Mouse (Mus musculus) heart, embryonic 16.5 days (tissue): ENCODE measurements at regions not wholly inside any gene's neighbourhood (a gene's known extent, or its start where the extent isn't known, plus 50 kb on each side); places are given as distances from the start of the nearest gene placed in this dataset.
"Not testable (repeated sequence)": the region's sequence is repeated elsewhere in the genome, so short reads cannot be mapped to it uniquely, and the experiment has no call there.

Experiments
- ATAC-seq: fragments of 200-750 bp; cut with Nextera tagmentation; replicated peaks from 2 replicates; pipeline ENCODE4 v1.8.0; 2017; ENCODE audit warnings: moderate number of reproducible peaks; ENCODE audit not compliant: insufficient read depth, low FRiP score; ENCODE audit errors: extremely low read depth
- H3K27ac ChIP-seq: fragments of 300-500 bp; sonication (generic); 2 replicates; pipeline ENCODE4 v1.5.1; 2014; ENCODE audit warnings: mild to moderate bottlenecking, low read length, control low read depth, moderate library complexity
- H3K27me3 ChIP-seq: fragments of 300-500 bp; sonication (generic); 2 replicates; pipeline ENCODE4 v1.6.1; 2014; ENCODE audit warnings: low read length, mixed read lengths; ENCODE audit not compliant: control insufficient read depth, insufficient read depth
- H3K36me3 ChIP-seq: fragments of 300-500 bp; sonication (generic); 2 replicates; pipeline ENCODE4 v1.6.1; 2014; ENCODE audit not compliant: control insufficient read depth, insufficient read depth
- H3K4me1 ChIP-seq: fragments of 300-500 bp; sonication (generic); 2 replicates; pipeline ENCODE4 v1.6.1; 2014; ENCODE audit warnings: low read length, mixed read lengths; ENCODE audit not compliant: control insufficient read depth, insufficient read depth
- H3K4me2 ChIP-seq: fragments of 300-500 bp; sonication (generic); 2 replicates; pipeline ENCODE4 v1.6.1; 2014; ENCODE audit warnings: low read depth, mild to moderate bottlenecking, control low read depth, low read length
- H3K4me3 ChIP-seq: fragments of 300-500 bp; sonication (generic); 2 replicates; pipeline ENCODE4 v1.5.1; 2014; ENCODE audit warnings: mild to moderate bottlenecking, control low read depth, low read length
- H3K9ac ChIP-seq: fragments of 300-500 bp; sonication (generic); 2 replicates; pipeline ENCODE4 v1.6.1; 2014; ENCODE audit warnings: low read length, control low read depth
- H3K9me3 ChIP-seq: fragments of 300-500 bp; sonication (generic); replicated peaks from 2 replicates; pipeline ENCODE4 v1.6.1; 2016; ENCODE audit warnings: low read length; ENCODE audit not compliant: control insufficient read depth
- WGBS: fragments of 180-500 bp; shearing (Covaris S2); extraction: QIAGEN DNeasy Blood & Tissue Kit; methylation state at CpG from one replicate; pipeline ENCODE4 v1.1.7; 2014; 5-methylcytosine and 5-hydroxymethylcytosine counted together

- not testable (repeated sequence) for H3K27ac ChIP-seq, H3K4me3 ChIP-seq, ATAC-seq, H3K9ac ChIP-seq, H3K27me3 ChIP-seq, H3K4me1 ChIP-seq, H3K9me3 ChIP-seq, H3K36me3 ChIP-seq, H3K4me2 ChIP-seq
- WGBS, result 84% methylated on average over 1 of the region's 1 CpGs
Observed at GRCm38 (mm10) chr12:115312604-115313003, 734.9 kb upstream of the Zfp386 start.

GRCm38 (mm10) chr12:115320641-115321040 is 726.9 kb upstream of the Zfp386 start:
- H3K36me3 ChIP-seq, H3K9me3 ChIP-seq, H3K4me3 ChIP-seq, H3K4me2 ChIP-seq, H3K9ac ChIP-seq, H3K27me3 ChIP-seq, H3K27ac ChIP-seq, H3K4me1 ChIP-seq, ATAC-seq: not testable (repeated sequence)

- ATAC-seq, result no peak
- Histone ChIP-seq H3K4me3 (no peak overlapping the region), H3K27ac (no peak overlapping the region), H3K9me3 (peaks cover 11% of the 10 kb centered on the region), H3K27me3 (no peaks in the 10 kb centered on the region), H3K4me1 (no peaks in the 10 kb centered on the region), H3K9ac (no peak overlapping the region), H3K36me3 (no peaks in the 10 kb centered on the region), H3K4me2 (no peak overlapping the region)
- WGBS, result 41% methylated on average over 1 of the region's 1 CpGs
Observed at GRCm38 (mm10) chr12:115328439-115328838, 719.1 kb upstream of the Zfp386 start.

- H3K36me3 ChIP-seq, H3K4me1 ChIP-seq, H3K27ac ChIP-seq, H3K4me2 ChIP-seq, H3K9ac ChIP-seq, H3K9me3 ChIP-seq, H3K4me3 ChIP-seq, ATAC-seq, H3K27me3 ChIP-seq: not testable (repeated sequence)
- 65% methylated on average over 2 of the region's 3 CpGs for WGBS
Observed at GRCm38 (mm10) chr12:115334770-115335169, 712.8 kb upstream of the Zfp386 start.

- Histone ChIP-seq H3K4me1 (no peaks in the 10 kb centered on the region), H3K27me3 (no peaks in the 10 kb centered on the region), H3K36me3 (no peaks in the 10 kb centered on the region), H3K9me3 (no peaks in the 10 kb centered on the region; the same call in 1 of the 2 replicates), H3K9ac (no peak overlapping the region), H3K27ac (no peak overlapping the region), H3K4me2 (no peak overlapping the region), H3K4me3 (no peak overlapping the region)
- no peak for ATAC-seq
- 70% methylated on average over 1 of the region's 1 CpGs for WGBS
Observed at GRCm38 (mm10) chr12:115336594-115336993, 710.9 kb upstream of the Zfp386 start.

- not testable (repeated sequence) for H3K4me1 ChIP-seq, ATAC-seq, H3K9ac ChIP-seq, H3K9me3 ChIP-seq, H3K27me3 ChIP-seq, H3K27ac ChIP-seq, H3K36me3 ChIP-seq, H3K4me2 ChIP-seq, H3K4me3 ChIP-seq
- 43% methylated on average over 2 of the region's 6 CpGs for WGBS
Observed at GRCm38 (mm10) chr12:115346112-115346511, 701.4 kb upstream of the Zfp386 start.

- H3K9me3 ChIP-seq, H3K4me3 ChIP-seq, ATAC-seq, H3K27me3 ChIP-seq, H3K4me1 ChIP-seq, H3K36me3 ChIP-seq, H3K9ac ChIP-seq, H3K4me2 ChIP-seq, H3K27ac ChIP-seq: not testable (repeated sequence)
- 61% methylated on average over 2 of the region's 2 CpGs for WGBS
Observed at GRCm38 (mm10) chr12:115359050-115359449, 688.5 kb upstream of the Zfp386 start.

GRCm38 (mm10) chr12:115365628-115366027 is 681.9 kb upstream of the Zfp386 start:
- not testable (repeated sequence) for ATAC-seq

GRCm38 (mm10) chr12:115371784-115372183 is 675.7 kb upstream of the Zfp386 start:
- not testable (repeated sequence) for H3K9ac ChIP-seq, H3K4me2 ChIP-seq, H3K4me3 ChIP-seq, H3K36me3 ChIP-seq, H3K4me1 ChIP-seq, H3K27ac ChIP-seq, H3K27me3 ChIP-seq, ATAC-seq, H3K9me3 ChIP-seq
- WGBS, result 75% methylated on average over 3 of the region's 3 CpGs

More at GRCm38 (mm10) chr12:115365628-115366027, 681.9 kb upstream of the Zfp386 start:
- not testable (repeated sequence) for H3K27me3 ChIP-seq, H3K9ac ChIP-seq, H3K27ac ChIP-seq, H3K9me3 ChIP-seq, H3K4me2 ChIP-seq, H3K36me3 ChIP-seq, H3K4me1 ChIP-seq, H3K4me3 ChIP-seq
- WGBS, result 21% methylated on average over 1 of the region's 1 CpGs

- 51% methylated on average over 3 of the region's 3 CpGs for WGBS
- H3K4me1 ChIP-seq, H3K9ac ChIP-seq, H3K9me3 ChIP-seq, H3K27ac ChIP-seq, H3K36me3 ChIP-seq, H3K4me2 ChIP-seq, ATAC-seq, H3K4me3 ChIP-seq, H3K27me3 ChIP-seq: not testable (repeated sequence)
Observed at GRCm38 (mm10) chr12:115373056-115373455, 674.5 kb upstream of the Zfp386 start.
